In the genomic region with DNA sequence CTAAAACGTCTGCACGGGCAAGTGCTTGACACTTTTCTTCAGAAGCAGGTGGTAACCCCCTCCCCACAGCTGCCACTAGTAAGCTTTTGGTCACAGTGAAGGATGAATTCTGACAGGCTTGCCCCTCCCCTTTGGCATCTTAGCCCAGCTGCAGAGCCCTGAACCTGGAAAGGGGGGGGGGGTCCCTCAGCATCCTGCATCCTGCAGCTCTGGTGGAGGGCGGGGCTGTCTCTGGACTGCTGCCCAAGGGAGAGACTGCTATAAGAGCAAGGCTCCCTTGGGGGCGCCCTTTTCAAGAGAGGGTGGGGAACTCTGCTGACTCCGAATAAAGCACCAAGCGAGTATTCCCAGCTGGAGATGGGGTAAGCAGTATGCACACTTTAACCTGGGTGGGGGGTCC, we compare ENCODE assay signal across 9 mouse cellular contexts.
DNase-seq lines count a peak whose midpoint lies in the region; ATAC-seq and TF ChIP-seq lines count a peak whose summit lies in the region.
"Had no signal": no experiment of that assay in that cellular context is flagged by ENCODE, and none has a peak within 500 bp of the region (broad histone marks: within the 10 kb centered on the region; RNA-seq: fewer than 3 reads in every experiment).

No protein-coding gene starts in this region.

- H3K9ac ChIP-seq in kidney, embryonic 15.5 days: no peak overlapping the region
- H3K9ac ChIP-seq in midbrain, postnatal 0 days (replicated peaks; ENCODE audit: low read length, poor library complexity, severe bottlenecking): no peak overlapping the region
- H3K9ac ChIP-seq in heart, adult 2 months (ENCODE audit: low read depth, low read length): no peak overlapping the region

- H3K9me3 ChIP-seq in kidney, embryonic 15.5 days (replicated peaks): no peaks in the 10 kb centered on the region
- no peaks in the 10 kb centered on the region for H3K9me3 ChIP-seq in hindbrain, embryonic 10.5 days
- no peaks in the 10 kb centered on the region for H3K9me3 ChIP-seq in midbrain, postnatal 0 days (ENCODE audit: low read length)

- no peak for TF ChIP-seq POLR2A in brain, embryonic 14.5 days (IDR thresholded peaks at IDR 0.05; ENCODE audit: borderline replicate concordance, extremely low read depth, insufficient read depth, insufficient read length, poor library complexity, severe bottlenecking)
- TF ChIP-seq POLR2A in heart, adult 2 months (IDR thresholded peaks at IDR 0.05; ENCODE audit: insufficient read depth, low read depth, low read length): no peak

- H3K36me3 ChIP-seq in kidney, embryonic 15.5 days: no peaks in the 10 kb centered on the region
- H3K36me3 ChIP-seq in hindbrain, embryonic 10.5 days: no peaks in the 10 kb centered on the region
- H3K36me3 ChIP-seq in midbrain, postnatal 0 days (ENCODE audit: insufficient read depth, low read length): no peaks in the 10 kb centered on the region
- no peaks in the 10 kb centered on the region for H3K36me3 ChIP-seq in heart, adult 2 months (ENCODE audit: control insufficient read depth, insufficient read depth, low read length)

- H3K4me3 ChIP-seq in kidney, embryonic 15.5 days (replicated peaks): no peak overlapping the region
- peak overlapping the region; percentile 64; the same call in 1 of the 2 replicates for H3K4me3 ChIP-seq in hindbrain, embryonic 10.5 days
- H3K4me3 ChIP-seq in midbrain, postnatal 0 days (ENCODE audit: low read depth, low read length): peak overlapping the region; percentile 58
- no peak overlapping the region for H3K4me3 ChIP-seq in heart, adult 2 months

- H3K27ac ChIP-seq in kidney, embryonic 15.5 days: no peak overlapping the region
- no peak overlapping the region for H3K27ac ChIP-seq in hindbrain, embryonic 10.5 days
- H3K27ac ChIP-seq in midbrain, postnatal 0 days (ENCODE audit: low read depth, low read length): no peak overlapping the region
- no peak overlapping the region for H3K27ac ChIP-seq in heart, adult 2 months
- H3K27ac ChIP-seq: macrophage had no signal

- H3K4me1 ChIP-seq in kidney, embryonic 15.5 days: 0 out of 2 replicates have a peak, but pooled peaks cover 2% of the 10 kb centered on the region
- peaks cover 9% of the 10 kb centered on the region; the same call in 1 of the 2 replicates for H3K4me1 ChIP-seq in hindbrain, embryonic 10.5 days (replicated peaks)
- no peaks in the 10 kb centered on the region for H3K4me1 ChIP-seq in midbrain, postnatal 0 days (ENCODE audit: insufficient read depth, low read length)
- no peaks in the 10 kb centered on the region for H3K4me1 ChIP-seq in heart, adult 2 months (ENCODE audit: control insufficient read depth, insufficient read depth, low read length)

- no peak for TF ChIP-seq EP300 in heart, adult 2 months (IDR thresholded peaks at IDR 0.05; ENCODE audit: insufficient read depth, low read depth, low read length)

- intact Hi-C loops in heart, adult 2 months (cut with DNase I): no loop called here

- H3K79me2 ChIP-seq in heart, adult 2 months (replicated peaks; ENCODE audit: control insufficient read depth, insufficient read depth, low read length): no peaks in the 10 kb centered on the region

- DNase-seq in kidney, adult 18-20 months: no peak
- peak; percentile 69 for DNase-seq in brain, embryonic 14.5 days (ENCODE audit: low read depth)
- peak; percentile 22 for DNase-seq in hindbrain, embryonic 10.5 days (ENCODE audit: low spot score)
- DNase-seq in midbrain, postnatal 0 days (ENCODE audit: low spot score): peak; percentile 75
- no peak for DNase-seq in urinary bladder, postnatal 10 days (ENCODE audit: low spot score)
- DNase-seq in heart, adult 2 months: no peak

- no peak for TF ChIP-seq CTCF in brain, embryonic 14.5 days (IDR thresholded peaks at IDR 0.05; ENCODE audit: borderline replicate concordance, extremely low read depth, insufficient read depth, insufficient read length)
- TF ChIP-seq CTCF in midbrain, postnatal 0 days (IDR thresholded peaks at IDR 0.05): peak; percentile 22; the same call in 1 of the 2 replicates
- no peak for TF ChIP-seq CTCF in heart, adult 2 months (IDR thresholded peaks at IDR 0.05)

- 0 out of 2 replicates have a peak, but pooled peaks have one; percentile 23 for ATAC-seq in kidney, embryonic 15.5 days (replicated peaks; ENCODE audit: low FRiP score)
- ATAC-seq in midbrain, postnatal 0 days (ENCODE audit: low FRiP score): peak; percentile 14
- ATAC-seq in CD4-positive, CD25-positive, alpha-beta regulatory T cell, adult 4 months: no peak

- peaks cover 92% of the 10 kb centered on the region for H3K27me3 ChIP-seq in kidney, embryonic 15.5 days
- peaks cover 92% of the 10 kb centered on the region for H3K27me3 ChIP-seq in hindbrain, embryonic 10.5 days (ENCODE audit: insufficient read depth, poor library complexity, severe bottlenecking)
- peaks cover 10% of the 10 kb centered on the region for H3K27me3 ChIP-seq in midbrain, postnatal 0 days (ENCODE audit: insufficient read depth, low read length)
- H3K27me3 ChIP-seq in heart, adult 2 months (ENCODE audit: control insufficient read depth, insufficient read depth, low read length): peaks cover 3% of the 10 kb centered on the region; the same call in 1 of the 2 replicates

- 27% methylated on average over 6 of the region's 6 CpGs for WGBS in kidney, embryonic 15.5 days
- 15% methylated on average over 6 of the region's 6 CpGs for WGBS in hindbrain, embryonic 10.5 days
- 18% methylated on average over 6 of the region's 6 CpGs for WGBS in midbrain, postnatal 0 days
- WGBS in heart, adult 2 months: 23% methylated on average over 6 of the region's 6 CpGs

- H3K4me2 ChIP-seq in kidney, embryonic 15.5 days: no peak overlapping the region
- H3K4me2 ChIP-seq in midbrain, postnatal 0 days (ENCODE audit: low read depth, low read length, poor library complexity, severe bottlenecking): peak overlapping the region; percentile 48

Comparison
In these comparisons a context has a peak if more than half of its experiments do, and no peak if none do; other contexts are left out.
1. H3K4me3 ChIP-seq: peak in hindbrain, embryonic 10.5 days (single experiment) and midbrain, postnatal 0 days (single experiment); none in kidney, embryonic 15.5 days (single experiment) and heart, adult 2 months (single experiment).
2. DNase-seq: peak in brain, embryonic 14.5 days (single experiment), hindbrain, embryonic 10.5 days (single experiment) and midbrain, postnatal 0 days (single experiment); none in kidney, adult 18-20 months (single experiment), urinary bladder, postnatal 10 days (single experiment) and heart, adult 2 months (0 of 2).